Mouse (Mus musculus): Measurements from ENCODE around the gene Dcst2. TPM values are rescaled to one million over a fixed set of nuclear protein-coding genes. Genes with fewer than 3 reads are reported as not detected.

Dcst2 gene
- polyA plus RNA-seq, 1 experiment from 2014 or later, result 0.14 TPM

GRCm38 (mm10) chr3:89318971-89319590 lies 42.7 kb upstream of the Dcst2 start:
- Histone ChIP-seq H3K4me2 (ENCODE audit: low read length) (peak overlapping the region; percentile 80), H3K4me1 (ENCODE audit: control insufficient read depth, insufficient read depth, low read length) (peaks cover 50% of the 10 kb centered on the region), H3K27me3 (ENCODE audit: control insufficient read depth, insufficient read depth, low read length) (peaks cover 30% of the 10 kb centered on the region), H3K4me3 (replicated peaks; ENCODE audit: low read depth, low read length) (peak overlapping the region; percentile 69), H3K9me3 (ENCODE audit: control insufficient read depth, low read length) (no peaks in the 10 kb centered on the region), H3K27ac (replicated peaks; ENCODE audit: low read depth, low read length) (peak overlapping the region; percentile 67), H3K9ac (replicated peaks; ENCODE audit: low read length) (peak overlapping the region; percentile 52; the same call in 1 of the 2 replicates), H3K36me3 (ENCODE audit: control insufficient read depth, insufficient read depth, low read length) (peaks cover 12% of the 10 kb centered on the region)
- no peak for ATAC-seq (ENCODE audit: low FRiP score, low TSS enrichment)
- DNase-seq, result no peak
- 6% methylated on average over 21 of the region's 21 CpGs for WGBS

GRCm38 (mm10) chr3:89319591-89320350 lies 42.0 kb upstream of the Dcst2 start:
- Histone ChIP-seq H3K4me2 (ENCODE audit: low read length) (peak overlapping the region; percentile 80), H3K4me1 (ENCODE audit: control insufficient read depth, insufficient read depth, low read length) (peaks cover 50% of the 10 kb centered on the region), H3K27ac (replicated peaks; ENCODE audit: low read depth, low read length) (peak overlapping the region; percentile 67), H3K9ac (replicated peaks; ENCODE audit: low read length) (peak overlapping the region; percentile 52; the same call in 1 of the 2 replicates), H3K9me3 (ENCODE audit: control insufficient read depth, low read length) (no peaks in the 10 kb centered on the region), H3K27me3 (ENCODE audit: control insufficient read depth, insufficient read depth, low read length) (peaks cover 30% of the 10 kb centered on the region), H3K36me3 (ENCODE audit: control insufficient read depth, insufficient read depth, low read length) (peaks cover 5% of the 10 kb centered on the region), H3K4me3 (replicated peaks; ENCODE audit: low read depth, low read length) (peak overlapping the region; percentile 69)
- DNase-seq (peak; percentile 69), ATAC-seq (ENCODE audit: low FRiP score, low TSS enrichment) (no peak)
- WGBS, result 3% methylated on average over 58 of the region's 58 CpGs

DNA sequence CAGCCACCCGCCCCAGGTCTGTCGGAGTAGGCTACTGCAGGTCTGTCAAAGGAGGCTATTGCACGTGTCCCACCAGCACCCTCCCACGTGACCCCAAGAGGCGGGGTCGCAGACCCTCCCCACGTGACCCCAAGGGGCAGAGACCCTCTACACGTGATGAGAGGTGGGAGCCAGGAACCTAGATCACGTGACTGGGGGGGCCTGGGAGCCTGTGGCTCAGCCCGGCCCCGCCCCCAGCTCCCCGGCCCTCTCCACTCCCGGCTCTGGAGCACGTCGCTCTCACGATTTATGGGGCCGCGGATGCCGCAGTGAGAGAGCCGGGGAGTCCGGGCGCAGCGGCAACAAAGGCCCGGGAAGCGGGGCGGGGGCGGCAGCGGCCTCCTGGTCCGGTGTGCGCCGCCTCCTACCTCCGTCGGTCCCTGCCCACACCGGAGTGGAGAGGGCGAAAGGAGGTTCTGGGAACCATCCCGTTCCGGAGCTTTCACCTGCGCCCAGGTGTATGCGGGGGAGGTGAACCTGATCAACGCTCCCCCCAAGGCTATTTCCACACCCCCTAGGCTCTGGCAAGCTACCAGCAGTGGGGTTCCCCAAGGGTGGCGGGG lies 41.1 kb upstream of the Dcst2 start:
- peak overlapping the region; percentile 84 for H3K9ac ChIP-seq (replicated peaks; ENCODE audit: low read length)
- DNase-seq (peak; percentile 82), ATAC-seq (ENCODE audit: low FRiP score, low TSS enrichment) (peak; percentile 40)
- H3K27ac ChIP-seq (replicated peaks; ENCODE audit: low read depth, low read length), result peak overlapping the region; percentile 89
- H3K4me2 ChIP-seq (ENCODE audit: low read length), result peak overlapping the region; percentile 80
- no peaks in the 10 kb centered on the region for H3K9me3 ChIP-seq (ENCODE audit: control insufficient read depth, low read length)
- H3K4me3 ChIP-seq (replicated peaks; ENCODE audit: low read depth, low read length), result peak overlapping the region; percentile 69
- under 1% methylated on average over 41 of the region's 41 CpGs for WGBS
- H3K4me1 ChIP-seq (ENCODE audit: control insufficient read depth, insufficient read depth, low read length), result peaks cover 42% of the 10 kb centered on the region
- H3K27me3 ChIP-seq (ENCODE audit: control insufficient read depth, insufficient read depth, low read length), result peaks cover 30% of the 10 kb centered on the region
- H3K36me3 ChIP-seq (ENCODE audit: control insufficient read depth, insufficient read depth, low read length), result no peaks in the 10 kb centered on the region

DNA sequence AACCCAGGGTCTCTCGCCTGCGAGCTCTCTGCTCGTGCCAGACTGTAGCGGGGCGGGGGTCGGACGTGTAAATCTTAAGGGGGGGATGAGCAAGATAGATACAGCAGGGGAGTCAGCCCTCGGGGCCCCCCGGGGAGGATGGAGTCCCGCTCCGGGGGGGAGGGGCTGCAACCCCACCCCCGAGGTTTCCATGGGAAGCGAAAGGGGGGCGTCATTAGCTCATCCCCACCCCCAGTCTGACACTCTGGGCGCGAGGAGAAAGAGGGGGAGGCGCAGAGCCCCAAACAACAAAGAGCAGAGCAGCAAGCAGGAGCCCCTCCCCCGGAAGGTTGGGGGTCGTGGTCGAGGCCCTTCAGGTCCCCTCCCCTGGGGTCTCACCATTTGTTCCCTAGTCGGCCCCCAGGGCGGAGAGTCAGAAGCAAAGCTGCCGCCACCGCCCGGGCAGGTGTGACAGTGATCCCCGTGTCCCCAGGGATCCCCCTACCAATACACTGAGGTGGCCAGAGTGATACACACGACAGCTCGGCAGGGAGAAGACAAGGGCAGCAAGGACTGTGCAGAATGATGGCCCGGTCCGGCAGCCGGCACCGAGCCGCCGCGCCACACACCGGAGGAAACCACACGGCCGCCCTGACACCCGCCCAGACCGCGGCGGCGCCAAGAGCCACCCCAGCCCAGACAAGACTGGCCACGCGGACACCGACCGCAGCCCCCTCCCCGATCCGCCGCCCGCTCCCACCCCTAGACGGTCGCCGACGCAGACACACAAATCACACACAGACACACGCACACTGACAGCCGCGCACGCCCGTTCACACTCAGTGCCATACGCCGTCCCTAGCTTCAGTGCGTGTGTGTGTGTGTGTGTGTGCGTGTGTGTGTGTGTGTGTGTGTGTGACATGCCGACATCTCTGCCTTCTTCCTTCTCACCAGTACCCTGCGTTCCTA lies 40.3 kb upstream of the Dcst2 start:
- no peaks in the 10 kb centered on the region for H3K36me3 ChIP-seq (ENCODE audit: control insufficient read depth, insufficient read depth, low read length)
- peak overlapping the region; percentile 84 for H3K9ac ChIP-seq (replicated peaks; ENCODE audit: low read length)
- H3K9me3 ChIP-seq (ENCODE audit: control insufficient read depth, low read length), result no peaks in the 10 kb centered on the region
- ATAC-seq (ENCODE audit: low FRiP score, low TSS enrichment) (peak; percentile 16; the same call in 1 of the 2 replicates), DNase-seq (peak; percentile 68)
- H3K27me3 ChIP-seq (ENCODE audit: control insufficient read depth, insufficient read depth, low read length), result peaks cover 25% of the 10 kb centered on the region
- H3K4me2 ChIP-seq (ENCODE audit: low read length), result peak overlapping the region; percentile 80
- peak overlapping the region; percentile 89 for H3K27ac ChIP-seq (replicated peaks; ENCODE audit: low read depth, low read length)
- H3K4me1 ChIP-seq (ENCODE audit: control insufficient read depth, insufficient read depth, low read length), result peaks cover 37% of the 10 kb centered on the region
- WGBS, result 1% methylated on average over 64 of the region's 66 CpGs
- peak overlapping the region; percentile 69 for H3K4me3 ChIP-seq (replicated peaks; ENCODE audit: low read depth, low read length)

- Histone ChIP-seq H3K4me1 (ENCODE audit: control insufficient read depth, insufficient read depth, low read length) (peaks cover 33% of the 10 kb centered on the region), H3K4me2 (ENCODE audit: low read length) (peak overlapping the region; percentile 80), H3K27me3 (ENCODE audit: control insufficient read depth, insufficient read depth, low read length) (peaks cover 25% of the 10 kb centered on the region), H3K4me3 (replicated peaks; ENCODE audit: low read depth, low read length) (peak overlapping the region; percentile 69), H3K9ac (replicated peaks; ENCODE audit: low read length) (peak overlapping the region; percentile 84), H3K27ac (replicated peaks; ENCODE audit: low read depth, low read length) (peak overlapping the region; percentile 89), H3K9me3 (ENCODE audit: control insufficient read depth, low read length) (no peaks in the 10 kb centered on the region), H3K36me3 (ENCODE audit: control insufficient read depth, insufficient read depth, low read length) (no peaks in the 10 kb centered on the region)
- ATAC-seq (ENCODE audit: low FRiP score, low TSS enrichment) (no peak), DNase-seq (no peak)
- WGBS, result 1% methylated on average over 14 of the region's 14 CpGs
These were observed 39.7 kb upstream of the Dcst2 start for GRCm38 (mm10) chr3:89322131-89322500.

DNA sequence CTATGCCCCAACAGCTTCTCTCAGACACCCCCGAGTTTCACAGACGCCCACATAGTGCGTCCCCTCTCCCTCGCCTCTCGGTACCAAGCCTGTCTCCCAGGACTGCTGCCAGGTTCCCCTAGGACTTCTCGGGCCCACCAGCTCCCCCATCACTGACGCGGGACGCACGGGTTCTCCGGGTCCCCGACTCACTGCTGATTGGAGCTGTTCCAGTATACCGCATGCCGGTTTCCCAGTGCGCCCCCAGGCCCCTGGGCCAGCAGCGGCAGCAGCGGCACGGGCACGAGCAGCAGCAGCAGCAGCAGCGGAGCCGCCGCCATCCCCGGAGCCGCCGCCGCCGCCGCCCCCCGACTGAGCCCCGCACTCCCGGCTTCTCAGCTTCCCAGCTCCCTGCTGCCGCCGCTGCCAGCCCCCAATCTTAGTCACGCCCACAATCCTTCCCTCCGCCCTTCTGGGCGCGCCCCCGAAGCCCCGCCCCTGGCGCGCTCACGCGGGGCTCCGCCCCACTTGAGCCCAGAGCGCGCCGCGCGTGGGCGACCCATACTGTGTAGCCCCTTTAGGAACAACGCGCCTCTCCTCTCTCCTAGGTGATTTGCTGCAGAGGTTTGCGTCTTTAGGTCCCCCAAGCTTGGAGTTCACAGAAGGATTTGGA lies 39.1 kb upstream of the Dcst2 start, which contains the start of gene Efna3:
TSS of gene Efna3 (minus strand) at position 452 of the 652 bp plus-strand sequence.
- peak within 1 kb of the TSS; percentile 89 for H3K27ac ChIP-seq (replicated peaks; ENCODE audit: low read depth, low read length)
- peak within 1 kb of the TSS; percentile 80 for H3K4me2 ChIP-seq (ENCODE audit: low read length)
- H3K36me3 ChIP-seq (ENCODE audit: control insufficient read depth, insufficient read depth, low read length), result no peaks in the 10 kb centered on the region
- DNase-seq, result peak; percentile 95
- H3K4me1 ChIP-seq (ENCODE audit: control insufficient read depth, insufficient read depth, low read length), result peaks cover 32% of the 10 kb centered on the region
- peak within 1 kb of the TSS; percentile 69 for H3K4me3 ChIP-seq (replicated peaks; ENCODE audit: low read depth, low read length)
- peaks cover 24% of the 10 kb centered on the region for H3K27me3 ChIP-seq (ENCODE audit: control insufficient read depth, insufficient read depth, low read length)
- under 1% methylated on average over 53 of the region's 53 CpGs for WGBS
- H3K9me3 ChIP-seq (ENCODE audit: control insufficient read depth, low read length), result no peaks in the 10 kb centered on the region
- peak; percentile 57 for ATAC-seq (ENCODE audit: low FRiP score, low TSS enrichment)
- peak within 1 kb of the TSS; percentile 84 for H3K9ac ChIP-seq (replicated peaks; ENCODE audit: low read length)

- peaks cover 19% of the 10 kb centered on the region for H3K4me1 ChIP-seq (ENCODE audit: control insufficient read depth, insufficient read depth, low read length)
- no peak overlapping the region for H3K9ac ChIP-seq (replicated peaks; ENCODE audit: low read length)
- H3K27me3 ChIP-seq (ENCODE audit: control insufficient read depth, insufficient read depth, low read length), result no peaks in the 10 kb centered on the region
- no peak overlapping the region for H3K27ac ChIP-seq (replicated peaks; ENCODE audit: low read depth, low read length)
- DNase-seq (no peak), ATAC-seq (ENCODE audit: low FRiP score, low TSS enrichment) (no peak)
- 92% methylated on average over 8 of the region's 8 CpGs for WGBS
- H3K4me3 ChIP-seq (replicated peaks; ENCODE audit: low read depth, low read length), result no peak overlapping the region
- no peak overlapping the region for H3K4me2 ChIP-seq (ENCODE audit: low read length)
- no peaks in the 10 kb centered on the region for H3K36me3 ChIP-seq (ENCODE audit: control insufficient read depth, insufficient read depth, low read length)
- H3K9me3 ChIP-seq (ENCODE audit: control insufficient read depth, low read length), result no peaks in the 10 kb centered on the region
These were observed 35.9 kb upstream of the Dcst2 start for GRCm38 (mm10) chr3:89325882-89326281.
